Comparison of ENCODE assay signal across 8 mouse cellular contexts in the genomic region with DNA sequence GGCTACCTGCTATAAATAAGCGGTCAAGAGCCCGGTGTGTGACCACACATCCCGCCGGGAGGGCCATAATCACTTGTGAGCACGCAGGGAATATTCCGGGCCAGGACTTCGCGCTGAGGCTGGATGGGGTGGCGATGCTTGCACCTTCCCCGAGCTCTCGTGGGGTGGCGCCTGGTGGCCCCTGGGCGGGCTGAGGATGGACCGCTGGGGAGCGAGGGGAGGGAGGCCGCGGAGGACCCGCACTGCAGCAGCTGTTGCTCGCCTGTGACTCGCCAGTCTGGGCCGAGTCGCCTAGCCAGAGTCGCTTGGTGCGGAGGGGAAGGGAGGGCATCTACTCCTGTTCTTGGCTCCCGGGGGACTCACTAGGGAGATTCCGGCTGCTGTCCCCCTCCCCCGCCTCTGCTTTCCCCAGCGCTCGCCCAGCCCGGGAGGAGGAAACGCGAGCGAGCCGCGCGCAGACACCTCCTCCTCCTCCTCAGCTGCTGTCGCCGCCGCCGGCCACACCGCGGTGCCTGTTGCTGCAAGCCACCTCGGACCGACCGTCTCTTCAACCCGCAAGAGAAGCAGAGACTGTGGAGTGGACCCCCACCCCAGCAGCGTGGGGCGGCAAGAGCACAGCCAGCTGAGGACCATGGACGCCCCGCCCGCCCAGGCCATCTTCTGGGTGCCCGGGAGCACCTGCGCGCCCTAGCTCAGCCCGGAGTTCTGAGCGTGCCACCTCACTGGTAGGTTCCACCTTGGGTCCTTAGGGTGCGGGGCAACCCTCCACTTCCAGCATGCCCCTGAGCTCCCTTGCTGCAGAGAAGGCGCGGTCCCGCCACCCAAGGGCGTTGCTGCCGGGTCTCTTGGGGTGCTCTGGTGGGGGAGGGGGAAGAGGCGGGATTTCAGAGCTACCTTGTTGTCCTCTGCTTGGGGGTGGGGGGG. TPM values are rescaled to one million over a fixed set of nuclear protein-coding genes. Genes with fewer than 3 reads are reported as not detected.
A peak's percentile ranks its signal among the peaks of the same experiment; 100 is the strongest.
DNase-seq lines count a peak whose midpoint lies in the region; ATAC-seq and TF ChIP-seq lines count a peak whose summit lies in the region.

No protein-coding gene starts in this region.

- peak; percentile 43 for ATAC-seq in limb, embryonic 13.5 days (ENCODE audit: low FRiP score, low read depth)
- ATAC-seq in midbrain, embryonic 14.5 days (ENCODE audit: low FRiP score, low TSS enrichment): peak; percentile 74
- ATAC-seq in erythroid progenitor cell, adult 5-6 weeks (replicated peaks; ENCODE audit: low FRiP score, poor library complexity, severe bottlenecking): no peak

- peaks cover 7% of the 10 kb centered on the region for H3K4me1 ChIP-seq in heart, adult 2 months (ENCODE audit: control insufficient read depth, insufficient read depth, low read length)
- H3K4me1 ChIP-seq in kidney, adult 2 months (ENCODE audit: control insufficient read depth, insufficient read depth, low read length): peaks cover 10% of the 10 kb centered on the region
- H3K4me1 ChIP-seq in limb, embryonic 13.5 days: peaks cover 27% of the 10 kb centered on the region
- 0 out of 2 replicates have a peak, but pooled peaks cover 4% of the 10 kb centered on the region for H3K4me1 ChIP-seq in midbrain, embryonic 14.5 days (ENCODE audit: control insufficient read depth, insufficient read depth, low read length)

- peak overlapping the region; percentile 100 for H3K4me2 ChIP-seq in limb, embryonic 13.5 days (replicated peaks)
- H3K4me2 ChIP-seq in midbrain, embryonic 14.5 days (ENCODE audit: low read length): peak overlapping the region; percentile 100

- H3K9me3 ChIP-seq in limb, embryonic 13.5 days: no peaks in the 10 kb centered on the region
- no peaks in the 10 kb centered on the region for H3K9me3 ChIP-seq in midbrain, embryonic 14.5 days (ENCODE audit: control insufficient read depth, low read length)

- H3K9ac ChIP-seq in heart, adult 2 months (ENCODE audit: low read depth, low read length): peak overlapping the region; percentile 78
- H3K9ac ChIP-seq in limb, embryonic 13.5 days: peak overlapping the region; percentile 69
- H3K9ac ChIP-seq in midbrain, embryonic 14.5 days (replicated peaks; ENCODE audit: low read length): peak overlapping the region; percentile 58

- H3K27me3 ChIP-seq in heart, adult 2 months (ENCODE audit: control insufficient read depth, insufficient read depth, low read length): peaks cover 3% of the 10 kb centered on the region; the same call in 1 of the 2 replicates
- no peaks in the 10 kb centered on the region for H3K27me3 ChIP-seq in kidney, adult 2 months (replicated peaks; ENCODE audit: control insufficient read depth, insufficient read depth, low read length)
- H3K27me3 ChIP-seq in limb, embryonic 13.5 days: peaks cover 78% of the 10 kb centered on the region
- H3K27me3 ChIP-seq in midbrain, embryonic 14.5 days (ENCODE audit: control insufficient read depth, insufficient read depth, low read length): peaks cover 27% of the 10 kb centered on the region

- peak; percentile 58 for TF ChIP-seq CTCF in heart, adult 2 months (IDR thresholded peaks at IDR 0.05)
- TF ChIP-seq CTCF in kidney, adult 2 months (conservative IDR thresholded peaks at IDR 0.05; ENCODE audit: insufficient read depth, insufficient read length, low read depth, low read length): no peak

- WGBS in heart, adult 2 months: under 1% methylated on average over 62 of the region's 63 CpGs
- under 1% methylated on average over 61 of the region's 63 CpGs for WGBS in kidney, adult 2 months
- 0% methylated on average over 58 of the region's 63 CpGs for WGBS in limb, embryonic 13.5 days
- WGBS in midbrain, embryonic 14.5 days: under 1% methylated on average over 61 of the region's 63 CpGs

- H3K36me3 ChIP-seq in heart, adult 2 months (ENCODE audit: control insufficient read depth, insufficient read depth, low read length): no peaks in the 10 kb centered on the region
- H3K36me3 ChIP-seq in kidney, adult 2 months (ENCODE audit: control insufficient read depth, insufficient read depth, low read length): no peaks in the 10 kb centered on the region
- no peaks in the 10 kb centered on the region for H3K36me3 ChIP-seq in limb, embryonic 13.5 days
- H3K36me3 ChIP-seq in midbrain, embryonic 14.5 days (ENCODE audit: control insufficient read depth, insufficient read depth, low read length): no peaks in the 10 kb centered on the region

- no peak for TF ChIP-seq EP300 in heart, adult 2 months (IDR thresholded peaks at IDR 0.05; ENCODE audit: insufficient read depth, low read depth, low read length)

- H3K27ac ChIP-seq in heart, adult 2 months: peak overlapping the region; percentile 73
- H3K27ac ChIP-seq in kidney, adult 2 months (ENCODE audit: insufficient read depth, low read depth, low read length): no peak overlapping the region
- H3K27ac ChIP-seq in limb, embryonic 13.5 days: no peak overlapping the region
- H3K27ac ChIP-seq in midbrain, embryonic 14.5 days (replicated peaks; ENCODE audit: low read depth, low read length): no peak overlapping the region

- TF ChIP-seq POLR2A in heart, adult 2 months (IDR thresholded peaks at IDR 0.05; ENCODE audit: insufficient read depth, low read depth, low read length): no peak
- TF ChIP-seq POLR2A in kidney, adult 2 months (IDR thresholded peaks at IDR 0.05; ENCODE audit: low read depth, low read length): no peak

- peak; percentile 60 to 86 for DNase-seq in adrenal gland, adult (ENCODE audit: inconsistent age in 2 of 2, low spot score in 1 of 2)
- DNase-seq in embryo, embryonic 11 days: peak; percentile 80
- DNase-seq in heart, adult 2 months: peak; percentile 79 to 82
- peak; percentile 66 for DNase-seq in kidney, adult 2 months
- DNase-seq in midbrain, embryonic 14.5 days: peak; percentile 81
- peak; percentile 39 for DNase-seq in spleen, adult 12 weeks (ENCODE audit: low spot score)

- H3K4me3 ChIP-seq in heart, adult 2 months: peak overlapping the region; percentile 86
- peak overlapping the region; percentile 75 for H3K4me3 ChIP-seq in kidney, adult 2 months (ENCODE audit: insufficient read depth, low read depth, low read length)
- peak overlapping the region; percentile 63 for H3K4me3 ChIP-seq in limb, embryonic 13.5 days
- peak overlapping the region; percentile 61 for H3K4me3 ChIP-seq in midbrain, embryonic 14.5 days (replicated peaks; ENCODE audit: low read depth, low read length)

- intact Hi-C loops in heart, adult 2 months (cut with DNase I): loop anchor here (5.0 kb wide), 1 partner anchor 37 kb away; no protein-coding TSS in a partner anchor

- H3K79me2 ChIP-seq in heart, adult 2 months (replicated peaks; ENCODE audit: control insufficient read depth, insufficient read depth, low read length): no peaks in the 10 kb centered on the region

RNA-seq across cellular contexts. Expression of a gene that starts 3.9 kb away (rescaled TPM):
- 10 to 100 TPM; 13.2 to 13.6 TPM for total RNA-seq in heart, adult 2 months (2021)
- 22.1 and 28.6 TPM in 2 replicates for polyA plus RNA-seq in heart, adult 2 months (2012; rRNA removed)
- 37.0 and 38.3 TPM in 2 replicates for polyA plus RNA-seq in kidney, adult 2 months (2012; rRNA removed)
- polyA plus RNA-seq in limb, embryonic 13.5 days (2015; fragmentation: Nextera tagmentation; extraction: Ambion mirVana): 25.1 and 29.1 TPM in 2 replicates
- polyA plus RNA-seq in midbrain, embryonic 14.5 days (2014; fragmentation: Nextera tagmentation; extraction: Ambion mirVana): 9.3 and 11.7 TPM in 2 replicates
- 3.6 and 15.1 TPM in 2 replicates for total RNA-seq in erythroid progenitor cell, adult 5-6 weeks (2015; ENCODE audit: low replicate concordance)
- 4.5 and 5.7 TPM in 2 replicates for total RNA-seq in erythroid progenitor cell, adult 5-6 weeks (2017; ENCODE audit: low replicate concordance)
